Mouse (Mus musculus): ENCODE data around the gene Dmp1. TPM values are rescaled to one million over a fixed set of nuclear protein-coding genes. Genes with fewer than 3 reads are reported as not detected.

The Dmp1 gene
- polyA plus RNA-seq, 1 experiment from 2014 or later: not detected

DNA sequence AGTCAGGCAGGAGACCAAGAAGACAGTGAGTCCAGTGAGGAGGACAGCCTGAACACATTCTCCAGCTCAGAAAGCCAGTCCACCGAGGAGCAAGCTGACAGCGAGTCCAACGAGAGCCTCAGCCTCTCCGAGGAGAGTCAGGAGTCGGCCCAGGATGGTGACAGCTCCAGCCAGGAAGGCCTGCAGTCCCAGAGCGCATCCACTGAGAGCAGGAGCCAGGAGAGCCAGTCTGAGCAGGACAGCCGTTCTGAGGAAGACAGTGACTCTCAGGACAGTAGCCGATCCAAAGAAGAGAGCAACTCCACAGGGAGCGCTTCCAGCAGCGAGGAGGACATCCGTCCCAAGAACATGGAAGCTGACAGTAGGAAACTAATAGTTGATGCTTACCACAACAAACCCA is 10.1 kb downstream of the Dmp1 start:
- Histone ChIP-seq H3K27ac (ENCODE audit: low read depth) (no peak overlapping the region), H3K4me2 (ENCODE audit: low read depth, low read length) (no peak overlapping the region), H3K9ac (replicated peaks) (no peak overlapping the region), H3K4me3 (ENCODE audit: low read depth, low read length) (no peak overlapping the region), H3K27me3 (ENCODE audit: insufficient read depth, low read length) (no peaks in the 10 kb centered on the region), H3K36me3 (replicated peaks; ENCODE audit: insufficient read depth, low read length) (no peaks in the 10 kb centered on the region), H3K9me3 (ENCODE audit: low read length) (no peaks in the 10 kb centered on the region), H3K4me1 (ENCODE audit: insufficient read depth) (no peaks in the 10 kb centered on the region)
- WGBS (ENCODE audit: insufficient replicate concordance): 73% methylated on average over 11 of the region's 11 CpGs
- no peak for TF ChIP-seq CTCF (IDR thresholded peaks at IDR 0.05; ENCODE audit: low read depth)
- no peak for TF ChIP-seq EP300 (IDR thresholded peaks at IDR 0.05; ENCODE audit: low read depth)
- ATAC-seq (no peak), DNase-seq (no peak)

GRCm38 (mm10) chr5:104218926-104219325 is 16.5 kb downstream of the Dmp1 start:
- no peak overlapping the region for H3K27ac ChIP-seq (ENCODE audit: low read depth)
- no peak overlapping the region for H3K9ac ChIP-seq (replicated peaks)
- no peaks in the 10 kb centered on the region for H3K36me3 ChIP-seq (replicated peaks; ENCODE audit: insufficient read depth, low read length)
- TF ChIP-seq EP300 (IDR thresholded peaks at IDR 0.05; ENCODE audit: low read depth) (no peak), CTCF (IDR thresholded peaks at IDR 0.05; ENCODE audit: low read depth) (peak; percentile 65)
- WGBS (ENCODE audit: insufficient replicate concordance): 22% methylated on average over 5 of the region's 5 CpGs
- H3K27me3 ChIP-seq (ENCODE audit: insufficient read depth, low read length): no peaks in the 10 kb centered on the region
- ATAC-seq (no peak), DNase-seq (no peak)
- H3K4me2 ChIP-seq (ENCODE audit: low read depth, low read length): no peak overlapping the region
- no peak overlapping the region for H3K4me3 ChIP-seq (ENCODE audit: low read depth, low read length)
- H3K4me1 ChIP-seq (ENCODE audit: insufficient read depth): no peaks in the 10 kb centered on the region
- no peaks in the 10 kb centered on the region for H3K9me3 ChIP-seq (ENCODE audit: low read length)

DNA sequence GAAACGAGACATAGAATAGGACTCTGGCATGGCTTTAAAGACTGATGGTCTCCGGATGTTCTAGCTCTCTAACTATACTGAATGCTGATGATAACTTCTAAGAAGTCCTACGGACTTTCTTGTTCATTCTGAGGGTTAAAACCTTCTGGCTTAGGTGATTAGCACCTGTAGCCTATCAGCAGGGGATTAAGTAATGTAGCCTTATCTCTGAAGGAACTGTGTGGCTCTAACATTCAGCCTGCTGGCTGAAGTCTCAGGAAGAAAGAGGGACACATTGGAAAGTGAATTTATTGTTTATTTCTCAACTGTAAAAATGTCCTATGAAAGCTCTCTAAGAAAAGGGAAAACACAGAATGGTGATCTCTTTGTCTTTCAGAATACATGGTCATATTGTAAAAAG is 21.9 kb downstream of the Dmp1 start:
- H3K4me2 ChIP-seq (ENCODE audit: low read depth, low read length): no peak overlapping the region
- H3K4me1 ChIP-seq (ENCODE audit: insufficient read depth): no peaks in the 10 kb centered on the region
- H3K27ac ChIP-seq (ENCODE audit: low read depth): no peak overlapping the region
- no peak overlapping the region for H3K4me3 ChIP-seq (ENCODE audit: low read depth, low read length)
- no peaks in the 10 kb centered on the region for H3K36me3 ChIP-seq (replicated peaks; ENCODE audit: insufficient read depth, low read length)
- no peaks in the 10 kb centered on the region for H3K27me3 ChIP-seq (ENCODE audit: insufficient read depth, low read length)
- 46% methylated on average over 3 of the region's 3 CpGs for WGBS (ENCODE audit: insufficient replicate concordance)
- H3K9ac ChIP-seq (replicated peaks): no peak overlapping the region
- DNase-seq (no peak), ATAC-seq (no peak)
- TF ChIP-seq EP300 (IDR thresholded peaks at IDR 0.05; ENCODE audit: low read depth): no peak
- TF ChIP-seq CTCF (IDR thresholded peaks at IDR 0.05; ENCODE audit: low read depth): no peak
- H3K9me3 ChIP-seq (ENCODE audit: low read length): no peaks in the 10 kb centered on the region

DNA sequence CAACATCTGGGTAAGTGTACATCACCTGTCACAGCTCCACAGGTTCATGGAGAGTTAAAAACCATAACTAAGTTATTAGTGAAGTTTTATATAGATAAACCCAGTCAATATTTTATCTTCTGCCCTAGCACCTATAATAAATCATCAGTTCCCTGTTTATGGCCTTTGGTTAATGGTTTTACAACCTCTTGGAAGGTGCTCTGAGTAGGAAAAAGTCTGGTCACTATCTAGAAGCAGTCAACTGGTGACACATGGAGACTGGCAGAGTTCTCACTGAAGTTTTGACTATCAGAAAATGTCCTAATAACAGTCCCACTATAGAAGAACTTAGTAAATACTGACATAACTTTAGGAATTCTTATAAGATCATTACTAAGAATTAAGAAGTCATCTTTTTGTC is 22.3 kb downstream of the Dmp1 start:
- Histone ChIP-seq H3K9ac (replicated peaks) (no peak overlapping the region), H3K9me3 (ENCODE audit: low read length) (no peaks in the 10 kb centered on the region), H3K4me1 (ENCODE audit: insufficient read depth) (no peaks in the 10 kb centered on the region), H3K36me3 (replicated peaks; ENCODE audit: insufficient read depth, low read length) (no peaks in the 10 kb centered on the region), H3K27me3 (ENCODE audit: insufficient read depth, low read length) (no peaks in the 10 kb centered on the region), H3K27ac (ENCODE audit: low read depth) (no peak overlapping the region), H3K4me2 (ENCODE audit: low read depth, low read length) (no peak overlapping the region), H3K4me3 (ENCODE audit: low read depth, low read length) (no peak overlapping the region)
- ATAC-seq (no peak), DNase-seq (no peak)
- TF ChIP-seq CTCF (IDR thresholded peaks at IDR 0.05; ENCODE audit: low read depth): no peak
- no peak for TF ChIP-seq EP300 (IDR thresholded peaks at IDR 0.05; ENCODE audit: low read depth)

DNA sequence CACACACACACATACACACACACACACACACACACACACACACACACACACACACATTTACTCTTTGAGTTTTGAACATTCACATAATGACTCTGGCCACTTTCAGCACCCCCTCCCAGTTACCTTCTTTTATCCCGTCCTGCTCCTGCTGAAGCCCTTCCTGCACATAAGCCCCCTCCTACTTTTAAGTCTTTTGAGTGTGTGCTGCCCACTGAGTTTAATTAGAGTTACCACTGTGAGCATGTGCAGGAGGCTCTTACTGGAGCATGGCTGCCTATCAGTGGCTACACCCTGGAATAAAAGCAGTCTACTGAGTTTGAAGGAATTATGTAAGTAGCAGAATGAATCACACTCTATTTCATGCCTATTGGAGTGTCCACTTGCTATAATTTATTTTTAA is 26.1 kb downstream of the Dmp1 start:
- 80% methylated on average over 1 of the region's 1 CpGs for WGBS (ENCODE audit: insufficient replicate concordance)
- Histone ChIP-seq H3K27me3 (ENCODE audit: insufficient read depth, low read length) (no peaks in the 10 kb centered on the region), H3K9me3 (ENCODE audit: low read length) (no peaks in the 10 kb centered on the region), H3K4me3 (ENCODE audit: low read depth, low read length) (no peak overlapping the region), H3K27ac (ENCODE audit: low read depth) (no peak overlapping the region), H3K4me1 (ENCODE audit: insufficient read depth) (no peaks in the 10 kb centered on the region), H3K4me2 (ENCODE audit: low read depth, low read length) (no peak overlapping the region), H3K36me3 (replicated peaks; ENCODE audit: insufficient read depth, low read length) (no peaks in the 10 kb centered on the region), H3K9ac (replicated peaks) (no peak overlapping the region)
- TF ChIP-seq EP300 (IDR thresholded peaks at IDR 0.05; ENCODE audit: low read depth) (no peak), CTCF (IDR thresholded peaks at IDR 0.05; ENCODE audit: low read depth) (no peak)
- no peak for ATAC-seq
- DNase-seq: no peak

- no peak overlapping the region for H3K4me3 ChIP-seq (ENCODE audit: low read depth, low read length)
- H3K4me2 ChIP-seq (ENCODE audit: low read depth, low read length): no peak overlapping the region
- H3K27me3 ChIP-seq (ENCODE audit: insufficient read depth, low read length): no peaks in the 10 kb centered on the region
- no peaks in the 10 kb centered on the region for H3K4me1 ChIP-seq (ENCODE audit: insufficient read depth)
- WGBS (ENCODE audit: insufficient replicate concordance): 86% methylated on average over 8 of the region's 8 CpGs
- H3K36me3 ChIP-seq (replicated peaks; ENCODE audit: insufficient read depth, low read length): no peaks in the 10 kb centered on the region
- no peak for ATAC-seq
- H3K9ac ChIP-seq (replicated peaks): no peak overlapping the region
- no peak for DNase-seq
- no peak overlapping the region for H3K27ac ChIP-seq (ENCODE audit: low read depth)
- H3K9me3 ChIP-seq (ENCODE audit: low read length): no peaks in the 10 kb centered on the region
- TF ChIP-seq CTCF (IDR thresholded peaks at IDR 0.05; ENCODE audit: low read depth): no peak
- TF ChIP-seq EP300 (IDR thresholded peaks at IDR 0.05; ENCODE audit: low read depth): no peak
Observed at GRCm38 (mm10) chr5:104236741-104237140, 34.3 kb downstream of the Dmp1 start.

Measured in liver, postnatal 0 days (tissue).